Mouse (Mus musculus) neural tube, embryonic 12.5 days (tissue): ENCODE results near the gene Slc26a10. TPM values are rescaled to one million over a fixed set of nuclear protein-coding genes. Genes with fewer than 3 reads are reported as not detected.

Experiments used
- ATAC-seq: fragments of 200-750 bp; cut with Nextera tagmentation; 2 replicates; pipeline ENCODE4 v1.8.0; 2017; ENCODE audit warnings: low read depth, mild to moderate bottlenecking, moderate TSS enrichment, moderate library complexity; ENCODE audit not compliant: low FRiP score
- H3K27ac ChIP-seq: fragments of 300-500 bp; sonication (generic); 2 replicates; pipeline ENCODE4 v1.5.1; 2016
- H3K27me3 ChIP-seq: fragments of 300-500 bp; sonication (generic); replicated peaks from 2 replicates; pipeline ENCODE4 v1.6.1; 2016; ENCODE audit warnings: mild to moderate bottlenecking
- H3K36me3 ChIP-seq: fragments of 300-500 bp; sonication (generic); 2 replicates; pipeline ENCODE4 v1.6.1; 2016; ENCODE audit warnings: mild to moderate bottlenecking
- H3K4me1 ChIP-seq: fragments of 300-500 bp; sonication (generic); 2 replicates; pipeline ENCODE4 v1.6.1; 2016
- H3K4me2 ChIP-seq: fragments of 300-500 bp; sonication (generic); replicated peaks from 2 replicates; pipeline ENCODE4 v1.6.1; 2016; ENCODE audit warnings: mild to moderate bottlenecking
- H3K4me3 ChIP-seq: fragments of 300-500 bp; sonication (generic); 2 replicates; pipeline ENCODE4 v1.5.1; 2016
- H3K9ac ChIP-seq: fragments of 300-500 bp; sonication (generic); 2 replicates; pipeline ENCODE4 v1.6.1; 2016; ENCODE audit warnings: mild to moderate bottlenecking
- H3K9me3 ChIP-seq: fragments of 300-500 bp; sonication (generic); 2 replicates; pipeline ENCODE4 v1.6.1; 2016; ENCODE audit warnings: mild to moderate bottlenecking
- WGBS: fragments of 180-500 bp; shearing (Covaris S2); methylation state at CpG from one replicate; pipeline ENCODE4 v1.1.7; 2016; 5-methylcytosine and 5-hydroxymethylcytosine counted together
- polyA plus RNA-seq: library from polyadenylated mRNA; unstranded; fragments of >200 nt; fragmentation: Nextera tagmentation; extraction: Ambion mirVana; gene quantifications from 2 replicates; pipeline ENCODE4 v1.2.1, GENCODE M21; 2016

Gene Slc26a10
- polyA plus RNA-seq, 1 experiment from 2014 or later, result 1.8 TPM

DNA sequence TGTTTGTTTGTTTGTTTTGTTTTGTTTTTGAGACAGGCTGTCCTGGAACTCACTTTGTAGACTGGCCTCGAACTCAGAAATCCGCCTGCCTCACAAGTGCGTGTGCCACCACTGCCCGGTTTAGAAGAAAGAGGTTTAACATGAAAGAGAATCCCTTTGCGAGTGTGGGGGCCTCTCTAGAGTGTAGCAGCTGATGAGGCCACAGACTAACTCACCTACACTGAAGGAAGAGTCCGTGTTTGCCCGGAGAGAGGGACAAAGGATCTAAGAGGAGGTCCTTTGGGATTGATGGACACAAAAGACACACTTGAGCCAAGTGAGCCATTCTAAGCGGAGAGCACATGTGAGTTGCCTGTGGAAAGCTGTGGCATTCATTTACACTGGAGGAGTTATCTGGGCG is 3.2 kb downstream of the Slc26a10 start:
- Histone ChIP-seq H3K4me3 (no peak overlapping the region), H3K4me2 (0 out of 2 replicates have a peak overlapping the region, but pooled peaks have one; percentile 55)
- 24% methylated on average over 9 of the region's 9 CpGs for WGBS

DNA sequence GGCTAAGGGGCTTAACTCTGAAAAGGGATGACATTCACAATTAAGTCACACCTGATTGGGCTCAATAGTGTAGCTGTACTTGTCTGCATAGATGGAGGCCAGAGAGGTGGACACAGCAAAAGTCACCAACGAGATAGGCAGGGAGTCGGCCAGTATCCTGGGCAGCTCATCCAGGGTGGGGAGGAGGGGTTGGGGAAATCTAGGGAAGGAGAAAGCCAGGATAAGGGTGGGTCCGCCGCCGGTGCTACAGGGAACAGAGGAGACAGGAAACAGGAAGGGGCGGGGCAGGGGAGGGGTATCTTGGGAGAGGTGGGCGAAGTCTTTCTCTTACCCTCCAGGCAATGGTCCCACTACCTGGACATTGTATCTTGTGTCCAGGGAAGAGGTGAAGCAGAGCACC is 3.7 kb downstream of the Slc26a10 start:
- Histone ChIP-seq H3K27ac (no peak overlapping the region), H3K9ac (no peak overlapping the region), H3K4me3 (no peak overlapping the region), H3K27me3 (peaks cover 62% of the 10 kb centered on the region), H3K36me3 (no peaks in the 10 kb centered on the region), H3K4me2 (0 out of 2 replicates have a peak overlapping the region, but pooled peaks have one; percentile 4), H3K4me1 (peaks cover 30% of the 10 kb centered on the region), H3K9me3 (no peaks in the 10 kb centered on the region)
- 4% methylated on average over 7 of the region's 7 CpGs for WGBS
- no peak for ATAC-seq

More for the DNA sequence above, 3.2 kb downstream of the Slc26a10 start:
- Histone ChIP-seq H3K27ac (no peak overlapping the region), H3K4me1 (peaks cover 30% of the 10 kb centered on the region), H3K9me3 (no peaks in the 10 kb centered on the region), H3K27me3 (peaks cover 59% of the 10 kb centered on the region), H3K36me3 (no peaks in the 10 kb centered on the region), H3K9ac (no peak overlapping the region)
- no peak for ATAC-seq

DNA sequence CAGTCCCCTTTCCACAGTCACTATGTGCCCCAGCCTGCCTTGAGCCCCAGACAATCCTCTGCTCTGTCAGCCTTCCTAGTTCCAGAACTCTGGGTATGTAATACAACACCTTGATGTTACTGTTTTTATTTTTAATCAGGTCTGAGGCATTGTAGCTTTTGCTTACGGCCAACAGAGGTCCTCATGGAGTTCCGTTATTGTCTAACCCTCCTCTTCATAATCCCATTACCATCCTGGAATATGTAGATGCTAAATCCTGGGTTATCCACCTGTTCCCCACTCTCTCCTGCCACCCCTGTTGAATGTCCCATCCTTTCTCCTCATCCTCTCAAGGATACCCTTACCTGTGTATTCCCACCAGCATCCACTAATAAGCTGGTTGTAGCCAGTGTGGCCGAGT is 4.2 kb downstream of the Slc26a10 start:
- Histone ChIP-seq H3K27me3 (peaks cover 62% of the 10 kb centered on the region), H3K9me3 (no peaks in the 10 kb centered on the region), H3K4me2 (no peak overlapping the region), H3K4me1 (peaks cover 30% of the 10 kb centered on the region), H3K4me3 (no peak overlapping the region), H3K9ac (no peak overlapping the region), H3K27ac (no peak overlapping the region), H3K36me3 (no peaks in the 10 kb centered on the region)
- WGBS, result 53% methylated on average over 3 of the region's 3 CpGs
- ATAC-seq, result no peak

GRCm38 (mm10) chr10:127174170-127174569 is 6.3 kb downstream of the Slc26a10 start:
- Histone ChIP-seq H3K4me3 (no peak overlapping the region), H3K27me3 (peaks cover 62% of the 10 kb centered on the region), H3K4me1 (peaks cover 30% of the 10 kb centered on the region), H3K9ac (no peak overlapping the region), H3K4me2 (no peak overlapping the region), H3K27ac (no peak overlapping the region), H3K9me3 (no peaks in the 10 kb centered on the region), H3K36me3 (no peaks in the 10 kb centered on the region)
- no peak for ATAC-seq
- WGBS, result 87% methylated on average over 7 of the region's 7 CpGs

DNA sequence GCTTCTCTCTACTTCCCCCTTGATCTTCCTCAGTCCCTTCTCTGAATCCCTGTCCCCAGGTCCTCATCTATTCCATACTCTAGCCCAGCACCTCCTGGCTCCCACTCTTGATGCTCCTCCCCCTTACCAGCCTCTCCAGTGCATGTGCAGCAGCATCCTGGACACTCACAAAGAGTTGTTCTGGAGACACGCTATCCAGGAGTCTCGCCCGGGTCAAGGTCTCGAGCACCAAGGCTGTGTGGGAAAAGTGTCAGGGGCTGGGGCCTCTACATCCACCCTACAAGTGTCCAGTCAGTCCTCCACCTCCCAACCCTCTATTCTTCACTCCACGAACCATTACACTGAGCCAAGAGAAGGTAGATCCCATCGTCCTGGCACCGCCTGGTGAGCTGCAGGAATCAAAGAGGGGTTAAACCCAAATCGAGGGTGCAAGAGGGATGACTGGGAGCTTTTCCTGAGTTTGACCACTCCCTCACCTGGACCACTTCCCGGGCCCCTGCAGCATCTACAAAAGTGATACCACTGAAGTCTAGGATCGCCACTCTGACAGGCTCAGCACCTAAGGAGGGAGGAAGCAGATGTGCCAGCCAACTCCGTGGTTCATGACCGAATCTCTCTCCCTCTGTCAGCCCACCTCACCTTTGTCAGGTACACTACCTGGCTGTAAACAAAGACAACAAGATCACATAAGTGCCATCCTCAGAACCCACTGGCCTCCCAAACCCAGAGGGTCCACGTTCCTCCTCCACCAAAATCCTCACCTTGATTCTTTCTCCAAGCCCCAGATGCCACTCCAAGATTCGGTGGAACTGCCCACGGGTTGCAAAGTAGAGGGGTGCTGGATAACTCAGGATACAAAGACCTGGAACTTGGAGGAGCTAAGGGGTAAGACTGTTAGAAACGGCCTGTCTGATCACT is 7.0 kb downstream of the Slc26a10 start:
- ATAC-seq, result no peak
- H3K36me3 ChIP-seq, result no peaks in the 10 kb centered on the region
- H3K4me1 ChIP-seq, result peaks cover 25% of the 10 kb centered on the region
- H3K4me2 ChIP-seq, result no peak overlapping the region
- no peak overlapping the region for H3K4me3 ChIP-seq
- H3K27me3 ChIP-seq, result peaks cover 61% of the 10 kb centered on the region
- 85% methylated on average over 16 of the region's 16 CpGs for WGBS
- no peaks in the 10 kb centered on the region for H3K9me3 ChIP-seq
- no peak overlapping the region for H3K27ac ChIP-seq
- H3K9ac ChIP-seq, result no peak overlapping the region

DNA sequence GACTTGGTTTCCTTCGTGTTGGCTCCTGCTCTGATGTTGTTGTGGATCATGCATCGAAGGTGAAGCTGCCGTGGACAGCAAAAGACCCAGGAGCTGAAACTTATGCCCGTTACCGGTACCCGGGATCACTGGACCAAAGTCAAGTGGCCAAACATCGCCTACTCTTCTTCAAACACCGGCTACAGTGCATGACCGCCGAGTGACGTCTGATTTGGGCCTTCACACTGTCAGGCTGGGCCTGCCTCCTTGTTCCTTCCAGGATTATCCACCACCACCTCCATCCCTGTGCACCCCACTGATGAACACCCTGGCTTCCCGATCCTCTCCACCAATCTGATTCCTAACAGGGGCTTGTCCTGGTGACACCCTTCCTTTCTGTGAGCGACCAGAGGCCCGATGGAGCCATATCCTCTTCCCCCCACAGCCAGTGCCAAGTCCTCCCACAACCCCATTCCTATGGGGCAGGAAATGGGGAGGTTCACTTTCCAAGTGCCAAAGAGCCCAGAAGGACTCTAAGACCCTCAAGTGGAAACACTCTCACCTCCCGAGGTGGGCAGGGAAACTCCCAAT is 8.7 kb downstream of the Slc26a10 start:
- no peak overlapping the region for H3K27ac ChIP-seq
- no peak overlapping the region for H3K4me3 ChIP-seq
- WGBS, result 89% methylated on average over 15 of the region's 15 CpGs
- no peaks in the 10 kb centered on the region for H3K9me3 ChIP-seq
- no peak overlapping the region for H3K4me2 ChIP-seq
- H3K36me3 ChIP-seq, result no peaks in the 10 kb centered on the region
- peaks cover 60% of the 10 kb centered on the region for H3K27me3 ChIP-seq
- ATAC-seq, result no peak
- H3K9ac ChIP-seq, result no peak overlapping the region
- H3K4me1 ChIP-seq, result peaks cover 18% of the 10 kb centered on the region

GRCm38 (mm10) chr10:127170837-127171272 is 9.6 kb downstream of the Slc26a10 start:
- no peaks in the 10 kb centered on the region for H3K36me3 ChIP-seq
- H3K27me3 ChIP-seq, result peaks cover 60% of the 10 kb centered on the region
- peak; percentile 27 for ATAC-seq
- no peak overlapping the region for H3K9ac ChIP-seq
- no peak overlapping the region for H3K27ac ChIP-seq
- WGBS, result 2% methylated on average over 29 of the region's 29 CpGs
- H3K4me1 ChIP-seq, result peaks cover 23% of the 10 kb centered on the region
- H3K4me2 ChIP-seq, result peak overlapping the region; percentile 51
- peak overlapping the region; percentile 15 for H3K4me3 ChIP-seq
- no peaks in the 10 kb centered on the region for H3K9me3 ChIP-seq

DNA sequence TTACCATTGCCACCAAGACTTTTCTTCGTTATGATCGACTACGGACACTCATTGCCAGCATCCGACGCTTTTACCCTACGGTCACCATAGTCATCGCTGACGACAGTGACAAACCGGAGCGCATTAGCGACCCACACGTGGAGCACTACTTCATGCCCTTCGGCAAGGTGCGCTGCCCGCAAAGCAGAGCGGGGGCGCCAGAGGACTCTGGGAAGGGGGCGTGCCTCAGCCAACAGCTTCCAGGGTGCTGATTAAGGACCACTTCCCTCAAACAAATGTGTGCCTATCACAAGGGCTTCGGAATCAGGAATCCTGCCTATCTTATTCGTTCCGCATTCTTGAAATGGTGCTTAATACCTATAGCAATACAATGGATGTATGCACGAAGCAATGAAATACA is 10.4 kb downstream of the Slc26a10 start:
- H3K9ac ChIP-seq, result no peak overlapping the region
- WGBS, result 2% methylated on average over 22 of the region's 22 CpGs
- peaks cover 32% of the 10 kb centered on the region for H3K4me1 ChIP-seq
- H3K36me3 ChIP-seq, result no peaks in the 10 kb centered on the region
- no peak for ATAC-seq
- H3K4me3 ChIP-seq, result no peak overlapping the region
- H3K27ac ChIP-seq, result no peak overlapping the region
- no peaks in the 10 kb centered on the region for H3K9me3 ChIP-seq
- peak overlapping the region; percentile 51 for H3K4me2 ChIP-seq
- peaks cover 67% of the 10 kb centered on the region for H3K27me3 ChIP-seq

DNA sequence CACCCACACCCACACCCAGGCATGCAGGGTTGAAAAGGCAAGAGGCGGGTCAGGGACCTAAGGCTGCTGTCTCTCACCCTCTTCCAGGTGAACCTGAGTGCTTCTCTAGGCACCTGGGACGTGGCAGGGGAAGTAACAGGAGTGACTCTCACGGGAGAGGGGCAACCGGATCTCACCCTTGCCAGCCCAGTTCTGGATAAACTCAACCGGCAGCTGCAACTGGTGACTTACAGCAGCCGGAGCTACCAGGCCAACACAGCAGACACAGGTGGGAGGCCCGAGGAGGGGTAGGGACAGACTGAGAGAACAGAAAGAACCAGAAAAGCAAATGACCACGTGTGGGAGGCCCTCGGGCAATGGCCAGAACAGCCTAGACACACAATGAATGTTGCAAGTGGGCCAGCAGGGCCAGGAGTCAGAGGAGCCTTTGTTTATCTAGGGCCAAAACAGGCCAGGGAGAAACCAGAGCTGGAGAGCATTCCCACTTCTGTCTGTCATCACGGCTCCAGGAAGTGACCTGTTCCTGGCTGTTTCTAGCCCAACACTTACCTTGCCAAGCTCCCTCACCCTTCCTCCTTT is 12.7 kb downstream of the Slc26a10 start:
- WGBS, result 53% methylated on average over 10 of the region's 10 CpGs
- Histone ChIP-seq H3K9me3 (no peaks in the 10 kb centered on the region), H3K9ac (no peak overlapping the region), H3K27me3 (peaks cover 67% of the 10 kb centered on the region), H3K36me3 (no peaks in the 10 kb centered on the region), H3K4me1 (peaks cover 33% of the 10 kb centered on the region), H3K27ac (no peak overlapping the region), H3K4me2 (peak overlapping the region; percentile 99), H3K4me3 (no peak overlapping the region)
- ATAC-seq, result no peak

GRCm38 (mm10) chr10:127166771-127167613 is 13.5 kb downstream of the Slc26a10 start:
- peaks cover 33% of the 10 kb centered on the region for H3K4me1 ChIP-seq
- peak overlapping the region; percentile 86 for H3K9ac ChIP-seq
- peaks cover 63% of the 10 kb centered on the region for H3K27me3 ChIP-seq
- no peak overlapping the region for H3K27ac ChIP-seq
- H3K9me3 ChIP-seq, result no peaks in the 10 kb centered on the region
- H3K4me2 ChIP-seq, result peak overlapping the region; percentile 99
- no peak for ATAC-seq
- 22% methylated on average over 15 of the region's 15 CpGs for WGBS
- H3K36me3 ChIP-seq, result no peaks in the 10 kb centered on the region
- H3K4me3 ChIP-seq, result peak overlapping the region; percentile 67

DNA sequence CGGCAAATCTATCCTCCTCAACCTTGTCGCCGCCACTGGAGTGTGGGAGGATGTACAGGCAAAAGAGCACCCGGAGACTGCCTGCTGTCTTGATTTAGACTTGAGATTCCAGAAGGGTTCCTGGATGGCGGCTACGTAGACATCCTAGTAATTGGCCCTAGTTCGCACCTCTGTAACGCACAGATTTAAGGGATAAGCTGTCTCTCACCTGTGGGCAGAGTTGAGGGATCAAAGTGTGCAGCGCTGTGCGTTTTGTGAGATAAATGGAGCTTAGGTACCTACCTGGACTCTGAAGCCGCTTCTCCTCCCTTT is 14.1 kb downstream of the Slc26a10 start:
- H3K4me1 ChIP-seq, result peaks cover 33% of the 10 kb centered on the region
- H3K4me2 ChIP-seq, result peak overlapping the region; percentile 99
- H3K27me3 ChIP-seq, result peaks cover 56% of the 10 kb centered on the region
- H3K9ac ChIP-seq, result peak overlapping the region; percentile 86
- no peaks in the 10 kb centered on the region for H3K9me3 ChIP-seq
- WGBS, result 1% methylated on average over 11 of the region's 11 CpGs
- H3K27ac ChIP-seq, result no peak overlapping the region
- no peak for ATAC-seq
- H3K4me3 ChIP-seq, result peak overlapping the region; percentile 67
- no peaks in the 10 kb centered on the region for H3K36me3 ChIP-seq
